Mouse (Mus musculus): ENCODE data around the gene Olfr351. TPM values are rescaled to one million over a fixed set of nuclear protein-coding genes. Genes with fewer than 3 reads are reported as not detected.

The Olfr351 gene
- not detected for total RNA-seq (2021)
- long read RNA-seq, result 0 reads

DNA sequence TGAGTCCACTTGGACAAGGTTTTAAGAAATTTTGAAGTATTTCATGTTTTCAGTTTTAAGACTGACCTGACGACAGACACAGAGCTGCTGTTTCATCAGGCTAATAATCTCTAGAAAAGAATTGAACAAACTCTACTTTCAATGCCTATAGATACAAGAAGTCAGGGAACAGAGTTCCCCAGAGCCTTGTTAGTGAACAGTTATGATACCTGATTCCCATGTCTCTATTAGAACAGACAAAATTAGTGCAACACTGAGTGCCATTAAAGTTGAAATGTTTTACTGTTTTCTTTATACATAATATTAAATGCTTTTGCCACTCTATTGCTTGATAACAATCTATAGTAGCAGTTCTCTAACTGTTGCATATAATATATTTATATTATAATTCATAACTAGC lies at the start of gene Olfr351:
TSS of gene Olfr351 (minus strand) at position 101 of the 400 bp plus-strand sequence.
- DNase-seq (ENCODE audit: low spot score in 2 of 2), result no peak

GRCm38 (mm10) chr2:36905380-36905779 lies 42.9 kb upstream of the Olfr351 start, which contains the start of gene Olfr354:
Gene Olfr354 (plus strand): TSS chr2:36905680.
- no peak for DNase-seq (ENCODE audit: low spot score in 2 of 2)

- no peak for DNase-seq (ENCODE audit: low spot score in 2 of 2)
Measured at GRCm38 (mm10) chr2:36897114-36897513, 34.7 kb upstream of the Olfr351 start.

- DNase-seq (ENCODE audit: low spot score in 2 of 2), result no peak
Measured at GRCm38 (mm10) chr2:36892836-36893235, 30.4 kb upstream of the Olfr351 start, which contains the start of gene Olfr353. Gene Olfr353 (minus strand): TSS chr2:36892936.

GRCm38 (mm10) chr2:36868160-36868559 lies 5.7 kb upstream of the Olfr351 start, which contains the start of gene Olfr352:
Gene Olfr352 (plus strand): TSS chr2:36868460.
- no peak for DNase-seq (ENCODE audit: low spot score in 2 of 2)

- DNase-seq (ENCODE audit: low spot score in 2 of 2), result no peak
Measured at GRCm38 (mm10) chr2:36846010-36846409, 16.4 kb downstream of the Olfr351 start, which contains the start of gene Olfr350. Gene Olfr350 (plus strand): TSS chr2:36846310.

GRCm38 (mm10) chr2:36816932-36817331 lies 45.5 kb downstream of the Olfr351 start, which contains the start of gene Olfr3:
Gene Olfr3 (minus strand): TSS chr2:36817032.
- DNase-seq (ENCODE audit: low spot score in 2 of 2), result no peak

Other genes starting within 250 kb of the Olfr351 start
- gene Olfr345, start 222.6 kb downstream of the Olfr351 start, total RNA-seq (2021), result not detected
- not detected for gene Olfr346, start 176.9 kb downstream of the Olfr351 start, total RNA-seq (2021)
- not detected for gene Olfr347, start 130.8 kb downstream of the Olfr351 start, total RNA-seq (2021)
- not detected for gene Olfr348, start 78.4 kb downstream of the Olfr351 start, total RNA-seq (2021)
- not detected for gene Olfr50, start 72.1 kb downstream of the Olfr351 start, total RNA-seq (2021)
- not detected for gene Olfr3, start 45.6 kb downstream of the Olfr351 start, total RNA-seq (2021)
- gene Olfr350, start 16.4 kb downstream of the Olfr351 start, total RNA-seq (2021), result not detected
- not detected for gene Olfr352, start 5.8 kb upstream of the Olfr351 start, total RNA-seq (2021)
- not detected for gene Olfr353, start 30.3 kb upstream of the Olfr351 start, total RNA-seq (2021)
- gene Olfr354, start 43.0 kb upstream of the Olfr351 start, total RNA-seq (2021), result not detected
- not detected for gene Olfr355, start 66.2 kb upstream of the Olfr351 start, total RNA-seq (2021)
- gene Olfr356, start 74.5 kb upstream of the Olfr351 start, total RNA-seq (2021), result not detected
- gene Olfr357, start 131.2 kb upstream of the Olfr351 start, total RNA-seq (2021), result not detected
- gene Olfr358, start 146.7 kb upstream of the Olfr351 start, total RNA-seq (2021), result not detected
- gene Olfr360, start 203.1 kb upstream of the Olfr351 start, total RNA-seq (2021), result not detected
- not detected for gene Olfr361, start 226.6 kb upstream of the Olfr351 start, total RNA-seq (2021)

Data from layer of hippocampus, adult 18-20 months (tissue).